Mouse (Mus musculus) liver, embryonic 13.5 days (tissue): Measurements from ENCODE around the gene Cacna1h. TPM values are rescaled to one million over a fixed set of nuclear protein-coding genes. Genes with fewer than 3 reads are reported as not detected.

ENCODE experiments used
- ATAC-seq: fragments of 200-750 bp; cut with Nextera tagmentation; 2 replicates; pipeline ENCODE4 v1.8.0; 2017; ENCODE audit warnings: low read depth, mild to moderate bottlenecking, moderate number of reproducible peaks, moderate library complexity
- DNase-seq: peaks from one replicate; pipeline ENCODE4 v3.0.0; 2022
- H3K27ac ChIP-seq: fragments of 300-500 bp; sonication (generic); 2 replicates; pipeline ENCODE4 v1.5.1; 2015; ENCODE audit warnings: moderate library complexity, mild to moderate bottlenecking, inconsistent platforms
- H3K27me3 ChIP-seq: fragments of 300-500 bp; sonication (generic); 2 replicates; pipeline ENCODE4 v1.6.1; 2015; ENCODE audit warnings: mild to moderate bottlenecking, inconsistent platforms
- H3K36me3 ChIP-seq: fragments of 300-500 bp; sonication (generic); 2 replicates; pipeline ENCODE4 v1.6.1; 2015; ENCODE audit warnings: mild to moderate bottlenecking, inconsistent platforms
- H3K4me1 ChIP-seq: fragments of 300-500 bp; sonication (generic); replicated peaks from 2 replicates; pipeline ENCODE4 v1.6.1; 2015; ENCODE audit warnings: inconsistent platforms
- H3K4me2 ChIP-seq: fragments of 300-500 bp; sonication (generic); 2 replicates; pipeline ENCODE4 v1.6.1; 2015; ENCODE audit warnings: inconsistent platforms, mild to moderate bottlenecking, moderate library complexity
- H3K4me3 ChIP-seq: fragments of 300-500 bp; sonication (generic); replicated peaks from 2 replicates; pipeline ENCODE4 v1.5.1; 2015; ENCODE audit warnings: mild to moderate bottlenecking, inconsistent platforms
- H3K9ac ChIP-seq: fragments of 300-500 bp; sonication (generic); 2 replicates; pipeline ENCODE4 v1.6.1; 2015; ENCODE audit warnings: mild to moderate bottlenecking, inconsistent platforms
- H3K9me3 ChIP-seq: fragments of 300-500 bp; sonication (generic); replicated peaks from 2 replicates; pipeline ENCODE4 v1.6.1; 2016; ENCODE audit warnings: inconsistent platforms
- WGBS: fragments of 180-500 bp; shearing (Covaris S2); methylation state at CpG from one replicate; pipeline ENCODE4 v1.1.7; 2015; ENCODE audit not compliant: insufficient replicate concordance; 5-methylcytosine and 5-hydroxymethylcytosine counted together
- polyA plus RNA-seq: library from polyadenylated mRNA; unstranded; fragments of >200 nt; fragmentation: Nextera tagmentation; extraction: Ambion mirVana; gene quantifications from 2 replicates; pipeline ENCODE4 v1.2.1, GENCODE M21; 2015

Gene Cacna1h
- polyA plus RNA-seq, 1 experiment from 2014 or later: 0.39 TPM

DNA sequence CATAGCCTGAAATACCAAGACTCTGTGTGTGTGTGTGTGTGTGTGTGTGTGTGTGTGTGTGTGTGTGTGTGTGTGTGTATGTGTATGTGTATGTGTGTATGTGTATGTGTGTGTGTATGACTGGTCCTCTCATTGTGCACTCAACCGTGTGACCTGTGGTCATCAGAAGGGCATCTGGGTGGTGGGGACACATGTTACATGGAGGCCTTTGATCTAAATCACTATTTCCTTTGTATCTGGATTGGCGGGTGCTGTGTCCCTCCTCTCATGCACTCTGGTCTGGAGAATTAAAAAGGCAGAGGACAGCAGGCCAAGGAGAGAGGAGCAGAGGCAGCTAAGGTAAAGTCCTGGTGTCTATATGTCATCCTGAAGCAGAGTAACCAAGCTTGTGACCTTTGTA lies 67.6 kb downstream of the Cacna1h start, which contains the start of gene Tpsb2:
Gene Tpsb2, plus strand, starts transcription at position 301 of the 400 bp plus-strand sequence.
- 39% methylated on average over 2 of the region's 2 CpGs for WGBS
- Histone ChIP-seq H3K36me3 (no peaks in the 10 kb centered on the region), H3K4me1 (no peaks in the 10 kb centered on the region; the same call in 1 of the 2 replicates), H3K27ac (no peak within 1 kb of the TSS), H3K9ac (no peak within 1 kb of the TSS), H3K9me3 (no peaks in the 10 kb centered on the region), H3K4me3 (no peak within 1 kb of the TSS), H3K27me3 (no peaks in the 10 kb centered on the region), H3K4me2 (no peak within 1 kb of the TSS)
- ATAC-seq: no peak
- no peak for DNase-seq

DNA sequence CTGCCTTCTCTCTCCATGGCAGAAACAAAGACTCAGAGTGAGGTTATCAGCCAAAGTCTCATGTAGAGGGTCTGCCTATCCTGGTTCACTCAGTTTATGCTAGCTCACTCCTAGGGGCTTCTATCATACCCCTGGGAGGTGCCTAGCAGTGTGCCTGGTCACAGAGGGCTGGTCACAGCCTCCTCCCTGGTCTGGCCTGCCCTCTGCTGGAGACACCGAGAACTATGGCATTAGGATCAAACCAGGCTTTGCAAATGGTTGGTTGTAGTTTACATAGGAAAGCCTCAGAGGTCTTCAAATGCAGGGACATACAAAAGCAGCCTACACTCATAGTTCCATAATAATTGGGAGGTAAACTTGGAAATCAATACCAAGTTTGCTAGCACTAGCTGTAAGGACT lies 69.9 kb downstream of the Cacna1h start:
- no peak overlapping the region for H3K4me2 ChIP-seq
- 0% methylated on average over 1 of the region's 1 CpGs for WGBS
- H3K4me1 ChIP-seq: no peaks in the 10 kb centered on the region
- no peak overlapping the region for H3K4me3 ChIP-seq
- H3K9ac ChIP-seq: no peak overlapping the region
- DNase-seq (peak; percentile 24), ATAC-seq (no peak)
- no peaks in the 10 kb centered on the region for H3K9me3 ChIP-seq
- no peak overlapping the region for H3K27ac ChIP-seq
- H3K27me3 ChIP-seq: no peaks in the 10 kb centered on the region
- H3K36me3 ChIP-seq: no peaks in the 10 kb centered on the region

DNA sequence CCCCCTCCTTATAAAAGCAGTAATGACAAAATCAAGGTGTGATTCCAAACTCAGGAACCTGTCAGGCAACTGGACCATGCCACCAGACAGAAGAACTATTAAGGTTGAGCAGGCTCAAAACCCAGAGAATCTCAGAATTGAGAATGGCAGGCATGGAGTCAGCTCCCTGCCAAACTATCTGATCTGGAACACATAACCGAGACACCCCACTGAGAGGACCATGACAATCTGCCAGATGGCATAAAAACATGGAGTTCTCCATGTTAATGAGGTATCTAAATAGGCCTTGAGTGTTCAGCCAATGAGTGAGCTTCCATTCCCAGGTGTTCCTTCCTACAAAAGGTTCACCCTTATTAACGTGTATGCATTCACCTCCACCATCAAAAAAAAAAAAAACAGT lies 72.3 kb downstream of the Cacna1h start:
- H3K36me3 ChIP-seq: no peaks in the 10 kb centered on the region
- no peaks in the 10 kb centered on the region for H3K27me3 ChIP-seq
- H3K9me3 ChIP-seq: no peaks in the 10 kb centered on the region
- ATAC-seq: no peak
- no peak overlapping the region for H3K27ac ChIP-seq
- no peak for DNase-seq
- WGBS: 42% methylated on average over 2 of the region's 2 CpGs
- no peak overlapping the region for H3K4me2 ChIP-seq
- no peaks in the 10 kb centered on the region for H3K4me1 ChIP-seq
- H3K9ac ChIP-seq: no peak overlapping the region
- no peak overlapping the region for H3K4me3 ChIP-seq

DNA sequence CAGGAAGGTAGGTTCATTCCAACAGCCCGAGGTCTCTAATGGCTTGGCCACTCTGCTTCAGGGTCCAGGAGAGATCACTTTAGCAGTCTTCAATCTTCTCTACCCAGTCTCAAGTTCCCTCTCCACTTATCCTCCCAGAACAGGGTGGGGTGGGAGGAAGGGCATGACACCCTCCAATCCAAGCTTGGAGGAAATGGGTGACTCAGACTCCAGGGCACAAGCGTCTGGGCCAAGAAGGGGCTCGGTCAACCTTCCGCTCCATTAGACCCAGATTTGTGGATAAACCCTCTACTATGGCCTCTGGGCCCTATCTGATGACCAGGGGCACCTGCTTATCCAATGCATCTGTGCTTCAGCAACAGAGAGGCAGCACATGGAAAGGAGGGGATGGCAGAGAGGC lies 88.1 kb downstream of the Cacna1h start, which contains the start of gene Tpsab1:
Gene Tpsab1, minus strand, starts transcription at position 101 of the 400 bp plus-strand sequence.
- Histone ChIP-seq H3K9me3 (no peaks in the 10 kb centered on the region), H3K4me3 (no peak within 1 kb of the TSS), H3K27me3 (no peaks in the 10 kb centered on the region), H3K9ac (no peak within 1 kb of the TSS), H3K27ac (no peak within 1 kb of the TSS), H3K4me2 (no peak within 1 kb of the TSS), H3K4me1 (no peaks in the 10 kb centered on the region), H3K36me3 (no peaks in the 10 kb centered on the region)
- WGBS: 66% methylated on average over 4 of the region's 4 CpGs
- no peak for ATAC-seq
- no peak for DNase-seq

DNA sequence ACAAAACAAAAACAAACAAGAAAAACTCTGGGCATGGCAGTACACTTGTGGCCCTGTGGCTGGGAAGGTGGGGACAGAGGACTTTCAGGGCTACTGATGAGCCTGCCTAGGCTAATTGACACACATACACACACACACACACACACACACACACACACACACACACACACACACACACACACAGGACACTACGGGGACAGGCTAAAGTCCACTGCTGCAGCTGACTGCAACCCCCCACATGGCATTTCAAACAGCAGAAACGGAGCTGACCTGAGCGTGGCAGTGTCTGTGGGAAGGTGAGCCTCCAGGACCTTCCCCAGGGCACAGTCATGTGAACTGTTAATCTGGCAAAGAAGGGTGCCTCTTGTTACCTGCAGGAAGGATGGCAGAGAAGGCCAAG lies 92.1 kb downstream of the Cacna1h start:
- Histone ChIP-seq H3K36me3 (no peaks in the 10 kb centered on the region), H3K9me3 (no peaks in the 10 kb centered on the region), H3K4me2 (no peak overlapping the region), H3K4me1 (no peaks in the 10 kb centered on the region; the same call in 1 of the 2 replicates), H3K4me3 (no peak overlapping the region), H3K9ac (no peak overlapping the region), H3K27me3 (no peaks in the 10 kb centered on the region), H3K27ac (no peak overlapping the region)
- WGBS: 42% methylated on average over 3 of the region's 3 CpGs
- no peak for DNase-seq
- peak; percentile 54 for ATAC-seq

DNA sequence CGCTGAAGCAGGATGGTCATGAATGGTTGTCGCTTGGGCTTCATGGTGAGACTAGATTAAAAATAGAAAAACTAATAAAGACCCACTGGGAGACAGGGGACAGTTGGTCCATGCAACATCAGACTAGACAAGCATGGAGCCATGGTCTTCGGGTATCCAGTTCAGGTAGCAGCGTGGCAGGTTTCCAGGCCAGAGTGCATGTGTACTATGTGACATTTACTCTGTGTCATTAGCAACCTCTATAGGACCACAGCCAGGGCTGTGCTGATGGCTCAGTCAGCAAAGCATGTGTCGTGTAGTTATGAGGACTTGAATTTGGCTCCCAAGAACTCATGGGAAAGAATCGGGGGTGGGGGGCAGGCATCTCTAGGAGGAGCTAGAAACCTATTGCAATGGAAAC lies 93.6 kb downstream of the Cacna1h start:
- Histone ChIP-seq H3K4me1 (no peaks in the 10 kb centered on the region; the same call in 1 of the 2 replicates), H3K4me3 (no peak overlapping the region), H3K27me3 (no peaks in the 10 kb centered on the region), H3K9me3 (no peaks in the 10 kb centered on the region), H3K27ac (no peak overlapping the region), H3K4me2 (no peak overlapping the region), H3K9ac (no peak overlapping the region), H3K36me3 (no peaks in the 10 kb centered on the region)
- WGBS: 67% methylated on average over 6 of the region's 6 CpGs
- ATAC-seq: peak; percentile 21; the same call in 1 of the 2 replicates
- no peak for DNase-seq

DNA sequence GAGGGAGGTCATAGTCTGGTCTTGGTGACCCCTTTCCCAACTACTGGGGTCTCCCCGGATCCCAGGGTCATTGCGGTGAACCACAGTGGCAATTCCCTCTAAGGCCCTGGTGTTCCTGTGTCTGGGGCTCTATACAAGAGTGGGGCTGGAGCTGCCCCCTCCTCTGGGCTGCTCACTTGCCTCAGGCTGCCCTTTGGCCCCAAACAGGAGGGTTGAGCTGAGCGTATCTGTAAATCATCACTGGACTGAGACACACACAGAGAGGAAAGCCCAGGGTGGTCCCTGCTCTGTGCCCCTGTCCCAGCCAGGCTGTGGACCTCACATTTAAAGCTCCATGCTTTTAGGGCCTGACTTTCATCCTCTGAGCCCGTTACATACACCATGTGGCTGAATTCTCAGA lies 95.4 kb downstream of the Cacna1h start:
- ATAC-seq: peak; percentile 69
- Histone ChIP-seq H3K9ac (no peak overlapping the region), H3K9me3 (no peaks in the 10 kb centered on the region), H3K27ac (peak overlapping the region; percentile 29), H3K36me3 (no peaks in the 10 kb centered on the region), H3K4me1 (no peaks in the 10 kb centered on the region; the same call in 1 of the 2 replicates), H3K27me3 (peaks cover 10% of the 10 kb centered on the region), H3K4me2 (no peak overlapping the region), H3K4me3 (no peak overlapping the region)
- DNase-seq: no peak
- WGBS: 57% methylated on average over 4 of the region's 4 CpGs

DNA sequence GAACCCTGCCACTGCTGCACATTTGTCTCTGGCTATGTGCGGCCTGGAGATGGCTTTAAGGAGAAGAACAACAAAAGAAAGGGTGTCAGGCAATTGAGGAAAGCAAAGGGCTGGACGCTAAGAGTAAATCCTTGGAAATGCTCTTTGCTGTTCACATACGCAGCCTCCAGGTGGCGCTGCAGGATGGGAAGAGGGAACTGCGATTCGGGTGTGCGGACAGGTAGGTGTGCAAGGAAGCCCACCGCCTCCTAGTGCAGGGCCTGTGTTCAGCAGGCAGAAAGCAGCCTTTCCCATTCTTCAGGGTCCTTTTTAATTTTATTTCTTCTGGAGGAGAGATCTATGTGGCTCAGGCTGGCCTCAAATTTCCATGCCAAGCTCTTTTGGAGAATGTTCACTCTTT lies 99.6 kb downstream of the Cacna1h start:
- H3K4me3 ChIP-seq: no peak overlapping the region
- H3K9ac ChIP-seq: no peak overlapping the region
- H3K27ac ChIP-seq: no peak overlapping the region
- no peak overlapping the region for H3K4me2 ChIP-seq
- no peaks in the 10 kb centered on the region for H3K36me3 ChIP-seq
- WGBS: 3% methylated on average over 8 of the region's 8 CpGs
- no peaks in the 10 kb centered on the region for H3K9me3 ChIP-seq
- H3K4me1 ChIP-seq: no peaks in the 10 kb centered on the region
- DNase-seq (peak; percentile 14), ATAC-seq (no peak)
- peaks cover 14% of the 10 kb centered on the region for H3K27me3 ChIP-seq

DNA sequence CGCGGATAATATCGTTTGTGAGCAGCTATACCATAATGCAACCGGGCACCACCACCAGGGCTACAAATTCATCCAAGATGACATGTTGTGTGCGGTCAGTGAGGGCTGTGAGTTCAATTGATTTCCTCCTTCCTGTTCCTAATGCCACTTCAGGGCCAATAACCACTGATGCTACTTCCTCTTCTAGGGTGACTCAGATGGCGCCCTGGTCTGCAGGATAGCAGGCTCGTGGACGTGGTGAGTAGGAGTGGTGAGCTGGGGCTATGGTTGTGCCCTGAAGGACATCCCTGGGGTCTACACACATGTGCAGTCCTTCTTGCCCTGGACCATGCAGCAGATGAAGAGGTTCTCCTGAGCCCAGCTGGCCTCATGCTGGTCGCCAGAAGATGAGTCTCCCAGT lies 101.3 kb downstream of the Cacna1h start:
- no peak overlapping the region for H3K27ac ChIP-seq
- WGBS: 16% methylated on average over 9 of the region's 9 CpGs
- no peaks in the 10 kb centered on the region for H3K9me3 ChIP-seq
- H3K4me2 ChIP-seq: no peak overlapping the region
- no peak overlapping the region for H3K4me3 ChIP-seq
- ATAC-seq: no peak
- no peak for DNase-seq
- peaks cover 14% of the 10 kb centered on the region for H3K27me3 ChIP-seq
- H3K9ac ChIP-seq: no peak overlapping the region
- no peaks in the 10 kb centered on the region for H3K36me3 ChIP-seq
- H3K4me1 ChIP-seq: no peaks in the 10 kb centered on the region

Other genes starting within 250 kb of the Cacna1h start
- gene BC003965, start 249.2 kb downstream of the Cacna1h start, polyA plus RNA-seq: 23.8 and 27.3 TPM in 2 replicates
- 14.4 and 18.0 TPM in 2 replicates for gene Unkl, start 245.4 kb downstream of the Cacna1h start, polyA plus RNA-seq
- 21.4 and 21.5 TPM in 2 replicates for gene Gnptg, start 193.7 kb downstream of the Cacna1h start, polyA plus RNA-seq
- gene Tsr3, start 193.6 kb downstream of the Cacna1h start, polyA plus RNA-seq: 24.2 and 27.6 TPM in 2 replicates
- 0.12 and 0.25 TPM in 2 replicates for gene Baiap3, start 177.4 kb downstream of the Cacna1h start, polyA plus RNA-seq
- gene Ube2i, start 159.2 kb downstream of the Cacna1h start, polyA plus RNA-seq: 333 and 391 TPM in 2 replicates
- 0.82 and 1.2 TPM in 2 replicates for gene Prss34, start 135.4 kb downstream of the Cacna1h start, polyA plus RNA-seq
- not detected in 2 replicates for gene Prss28, start 125.1 kb downstream of the Cacna1h start, polyA plus RNA-seq
- not detected in 2 replicates for gene Prss29, start 115.1 kb downstream of the Cacna1h start, polyA plus RNA-seq
- not detected in 2 replicates for gene Tpsab1, start 88.2 kb downstream of the Cacna1h start, polyA plus RNA-seq
- 0.25 TPM in 1 of 2 replicates, not detected in the other for gene Tpsb2, start 67.5 kb downstream of the Cacna1h start, polyA plus RNA-seq
- gene Tpsg1, start 64.5 kb downstream of the Cacna1h start, polyA plus RNA-seq: 0.48 and 0.81 TPM in 2 replicates
- gene Tekt4, start 20.8 kb upstream of the Cacna1h start, polyA plus RNA-seq: not detected in 2 replicates
- gene Sstr5, start 63.5 kb upstream of the Cacna1h start, polyA plus RNA-seq: not detected in 2 replicates
- 0.28 and 0.29 TPM in 2 replicates for gene Sox8, start 136.9 kb upstream of the Cacna1h start, polyA plus RNA-seq
- 11.3 and 11.6 TPM in 2 replicates for gene Lmf1, start 145.3 kb upstream of the Cacna1h start, polyA plus RNA-seq